Mouse (Mus musculus): Measurements from ENCODE around the gene Polrmt.

Polrmt gene

GRCm38 (mm10) chr10:79740863-79741262 lies 5.5 kb downstream of the Polrmt start:
- DNase-seq: no peak

GRCm38 (mm10) chr10:79739234-79739633 lies 7.1 kb downstream of the Polrmt start:
- DNase-seq: no peak

- DNase-seq: no peak
These were observed 8.1 kb downstream of the Polrmt start for GRCm38 (mm10) chr10:79738259-79738658.

GRCm38 (mm10) chr10:79736706-79737105 lies 9.7 kb downstream of the Polrmt start:
- DNase-seq: no peak

GRCm38 (mm10) chr10:79735361-79735760 lies 11.0 kb downstream of the Polrmt start:
- DNase-seq: no peak

GRCm38 (mm10) chr10:79733847-79734246 lies 12.5 kb downstream of the Polrmt start:
- DNase-seq: no peak

- peak; percentile 35 for DNase-seq
These were observed 13.9 kb downstream of the Polrmt start for GRCm38 (mm10) chr10:79732500-79732899.

- no peak for DNase-seq
These were observed 16.9 kb downstream of the Polrmt start for GRCm38 (mm10) chr10:79729357-79729965.

- DNase-seq: no peak
These were observed 17.8 kb downstream of the Polrmt start for GRCm38 (mm10) chr10:79728323-79729249.

- peak; percentile 65 for DNase-seq
These were observed 20.3 kb downstream of the Polrmt start for GRCm38 (mm10) chr10:79726090-79726489.

GRCm38 (mm10) chr10:79723692-79724091 lies 22.7 kb downstream of the Polrmt start:
- DNase-seq: no peak

- no peak for DNase-seq
These were observed 23.3 kb downstream of the Polrmt start for GRCm38 (mm10) chr10:79723047-79723446.

- no peak for DNase-seq
These were observed 25.3 kb downstream of the Polrmt start for GRCm38 (mm10) chr10:79721089-79721488.

GRCm38 (mm10) chr10:79717640-79718357 lies 28.6 kb downstream of the Polrmt start:
- peak; percentile 86 for DNase-seq

GRCm38 (mm10) chr10:79716988-79717355 lies 29.4 kb downstream of the Polrmt start:
- no peak for DNase-seq

- DNase-seq: no peak
These were observed 30.0 kb downstream of the Polrmt start, which contains the start of gene Hcn2 for GRCm38 (mm10) chr10:79716254-79716987. TSS of gene Hcn2 (plus strand) at chr10:79716634.

- DNase-seq: no peak
These were observed 31.4 kb downstream of the Polrmt start for GRCm38 (mm10) chr10:79714996-79715395.

- DNase-seq: no peak
These were observed 33.2 kb downstream of the Polrmt start for GRCm38 (mm10) chr10:79713163-79713562.

GRCm38 (mm10) chr10:79712499-79713126 lies 33.8 kb downstream of the Polrmt start:
- DNase-seq: peak; percentile 87

GRCm38 (mm10) chr10:79712029-79712428 lies 34.4 kb downstream of the Polrmt start:
- no peak for DNase-seq

- no peak for DNase-seq
These were observed 37.1 kb downstream of the Polrmt start for GRCm38 (mm10) chr10:79709307-79709706.

GRCm38 (mm10) chr10:79708668-79709067 lies 37.7 kb downstream of the Polrmt start:
- DNase-seq: no peak

Data from lung, postnatal 14 days (tissue).